Mouse (Mus musculus): ENCODE measurements around the gene Mup11. TPM values are rescaled to one million over a fixed set of nuclear protein-coding genes. Genes with fewer than 3 reads are reported as not detected.
"Not testable (repeated sequence)": the region's sequence is repeated elsewhere in the genome, so short reads cannot be mapped to it uniquely, and the experiment has no call there.

Gene Mup11
- polyA plus RNA-seq (2014; fragmentation: Nextera tagmentation; extraction: Ambion mirVana), result not detected in 2 replicates

DNA sequence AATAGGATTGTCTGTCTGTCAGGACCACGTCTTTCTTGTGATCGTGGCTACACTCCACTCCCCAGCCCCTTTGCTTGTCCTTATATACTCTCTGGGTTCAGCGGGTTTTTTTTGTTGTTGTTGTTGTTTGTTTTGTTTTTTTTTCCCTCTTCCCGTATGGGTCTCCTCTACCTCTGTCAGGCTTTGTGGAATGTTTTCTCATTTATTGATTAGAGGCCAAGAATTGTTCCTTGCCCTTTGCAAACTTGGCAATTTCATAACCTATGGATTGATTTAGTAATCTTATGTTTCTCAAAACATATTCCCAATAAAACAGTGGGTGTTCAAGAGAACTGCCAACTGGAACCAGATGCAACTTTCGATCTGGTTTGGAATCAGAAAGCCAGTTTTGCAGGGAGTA is at the start of gene Mup11:
Mup11 (minus strand) TSS at position 101 of the 400 bp plus-strand sequence.
- H3K9ac ChIP-seq; H3K36me3 ChIP-seq (ENCODE audit: insufficient read depth); H3K4me3 ChIP-seq (ENCODE audit: low read depth, low read length); H3K4me1 ChIP-seq (ENCODE audit: insufficient read depth); DNase-seq; H3K4me2 ChIP-seq; H3K9me3 ChIP-seq (ENCODE audit: low read depth, low read length); H3K27ac ChIP-seq (ENCODE audit: low read depth); ATAC-seq (ENCODE audit: insufficient read depth); H3K27me3 ChIP-seq (ENCODE audit: insufficient read depth, low read length): not testable (repeated sequence)
- 76% methylated on average over 3 of the region's 5 CpGs for WGBS

Other genes with a start within 250 kb of the Mup11 start
- not detected in 2 replicates for gene Mup9, start 240.5 kb downstream of the Mup11 start, polyA plus RNA-seq (2014; fragmentation: Nextera tagmentation; extraction: Ambion mirVana)
- gene Mup1, start 160.5 kb downstream of the Mup11 start, polyA plus RNA-seq (2014; fragmentation: Nextera tagmentation; extraction: Ambion mirVana), result not detected in 2 replicates
- not detected in 2 replicates for gene Mup10, start 80.2 kb downstream of the Mup11 start, polyA plus RNA-seq (2014; fragmentation: Nextera tagmentation; extraction: Ambion mirVana)
- gene Mup12, start 78.9 kb upstream of the Mup11 start, polyA plus RNA-seq (2014; fragmentation: Nextera tagmentation; extraction: Ambion mirVana), result not detected in 2 replicates
- gene Mup22, start 159.1 kb upstream of the Mup11 start, polyA plus RNA-seq (2014; fragmentation: Nextera tagmentation; extraction: Ambion mirVana), result not detected in 2 replicates